Mouse (Mus musculus) frontal cortex, postnatal 10 days (tissue): ENCODE results near the gene Trabd.

Experiments used
- DNase-seq, 2 experiments: peaks; one replicate each; pipeline ENCODE4 v3.0.0; 2022; ENCODE audit warnings: low spot score in 2 of 2, mixed read lengths in 1 of 2

Gene Trabd

DNA sequence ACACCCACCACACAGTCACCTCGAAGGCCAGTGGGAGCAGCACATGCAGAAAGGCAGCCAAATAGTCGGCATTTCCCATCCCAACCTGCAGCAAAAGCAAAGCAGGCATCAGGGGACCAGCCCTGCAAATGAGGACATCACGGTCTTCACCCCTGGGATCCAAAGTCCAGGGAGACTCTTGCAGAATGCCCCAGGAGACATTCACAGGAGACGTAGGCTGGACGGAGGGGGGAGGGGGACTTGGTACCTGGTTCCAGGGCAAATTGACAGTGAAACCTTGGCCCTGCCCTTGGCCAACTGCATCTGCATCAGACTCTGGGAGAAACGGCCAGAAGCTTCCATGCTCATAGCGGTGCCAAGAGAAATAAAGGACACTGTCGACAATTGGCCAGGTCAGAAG, 51.7 kb downstream of the Trabd start:
- no peak for DNase-seq

DNA sequence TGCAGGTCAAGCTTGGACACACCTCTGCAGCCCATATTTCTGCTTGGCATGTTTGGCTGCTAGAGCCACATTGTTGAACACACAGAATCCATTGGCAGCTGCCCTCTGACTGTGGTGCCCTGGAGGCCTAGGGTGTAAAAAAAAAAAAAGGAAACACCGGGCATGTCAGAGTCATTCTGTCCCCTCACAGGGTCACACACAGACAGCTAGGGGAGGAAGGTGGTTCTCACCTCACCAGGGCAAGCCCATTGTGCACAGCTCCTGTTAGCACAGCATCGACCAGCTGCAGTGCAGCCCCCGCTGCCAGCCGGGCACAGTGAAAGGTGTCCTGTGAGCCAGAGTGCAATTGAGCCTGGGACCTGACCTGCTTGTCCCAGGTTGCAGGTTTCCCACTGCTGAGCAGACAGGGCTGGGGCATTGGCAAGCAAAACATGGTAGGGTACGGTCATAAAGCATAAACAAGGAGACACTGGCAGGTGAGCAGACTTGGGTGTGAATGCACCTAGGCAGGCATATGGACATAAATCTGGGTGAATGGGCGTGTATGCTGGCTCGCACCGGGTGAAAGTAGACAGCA, 52.5 kb downstream of the Trabd start:
- DNase-seq: no peak

DNA sequence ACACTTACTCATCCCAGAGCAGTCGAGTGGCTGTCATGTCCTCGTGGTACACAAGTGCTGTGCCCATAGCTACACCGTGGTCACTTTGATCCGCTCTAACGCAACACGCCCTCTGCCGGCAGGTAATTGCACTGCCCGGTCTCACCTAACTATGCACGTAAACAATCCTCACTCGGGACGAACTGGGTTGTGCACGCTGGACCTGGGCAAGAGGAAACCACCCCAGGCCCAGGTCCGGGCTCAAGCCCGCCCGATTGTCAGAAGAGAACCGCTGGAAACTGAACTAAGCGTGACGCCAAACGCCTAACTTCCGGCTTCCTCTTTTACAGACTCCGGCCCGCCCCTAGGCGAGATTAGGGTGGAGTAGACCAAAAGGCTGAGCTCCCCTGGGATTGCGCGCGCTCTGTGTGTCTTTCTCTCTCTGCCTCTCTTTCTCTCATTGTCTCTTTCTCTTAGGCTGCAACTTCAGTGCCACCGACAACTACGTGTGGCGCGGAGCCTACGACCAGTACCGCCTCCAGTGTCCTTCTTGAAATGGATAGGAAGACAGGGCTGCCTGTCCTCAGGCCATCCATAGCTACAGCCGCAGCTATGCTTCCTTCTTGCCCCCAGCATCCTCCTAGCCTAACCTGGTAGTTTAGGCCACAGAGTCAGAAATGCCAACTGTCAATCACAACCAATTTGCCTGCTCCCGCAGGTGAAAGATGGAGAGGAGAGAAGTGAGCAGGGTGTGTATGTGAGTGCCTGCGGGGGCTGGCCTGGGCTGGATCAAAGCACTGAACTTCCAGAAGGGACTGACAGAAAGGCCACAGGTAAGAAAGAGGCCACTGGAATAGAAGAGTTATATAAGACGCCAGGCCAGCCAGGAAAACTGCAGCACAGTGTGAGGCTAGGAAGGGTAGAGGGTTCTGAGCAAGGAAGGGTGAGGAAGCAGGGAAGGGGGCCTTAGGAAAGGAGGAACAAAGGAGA, 53.7 kb downstream of the Trabd start, which contains the start of gene Hdac10:
Gene Hdac10, minus strand, starts transcription at position 319 of the 969 bp plus-strand sequence.
- DNase-seq: peak; percentile 70 to 75

DNA sequence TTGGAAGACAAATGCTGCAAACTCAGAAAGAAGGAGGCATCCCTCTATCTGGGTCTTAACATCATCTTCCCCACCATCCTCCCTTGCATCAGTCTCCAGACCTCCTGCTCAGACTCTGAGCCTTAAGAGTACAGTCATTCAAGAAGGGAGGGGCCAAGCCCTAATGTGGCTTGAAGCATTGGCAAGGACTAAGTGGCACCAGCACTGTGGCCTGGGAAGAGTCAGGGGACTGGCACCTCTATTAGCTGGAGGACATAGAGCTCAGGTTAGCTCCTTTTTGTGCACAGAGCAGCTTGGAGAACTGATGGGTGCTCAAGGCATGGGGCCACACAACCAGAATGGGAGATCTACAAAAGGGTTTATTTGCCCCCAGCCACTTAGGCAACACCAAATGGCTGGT, 55.3 kb downstream of the Trabd start:
- no peak for DNase-seq

DNA sequence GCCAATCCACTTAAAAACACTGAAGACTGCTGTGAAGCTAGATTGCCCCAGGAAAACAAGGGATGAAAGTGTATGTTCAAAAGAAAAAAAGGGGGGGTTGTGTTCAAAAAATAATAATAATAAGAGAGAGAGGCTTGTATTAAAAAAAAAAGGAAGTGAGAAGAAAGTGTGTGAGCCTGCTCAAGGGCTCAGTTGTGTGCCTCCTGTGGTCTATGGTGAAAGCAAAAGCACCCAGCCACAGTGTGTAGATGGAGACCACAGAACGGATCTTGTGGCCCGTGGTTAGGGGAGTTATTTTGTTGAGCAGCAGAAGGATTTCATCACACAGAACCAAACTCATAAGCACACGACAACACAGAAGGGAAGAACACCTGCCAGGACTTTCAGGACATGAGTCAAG, 56.4 kb downstream of the Trabd start:
- no peak for DNase-seq
